Mouse (Mus musculus) lung, postnatal 0 days (tissue): ENCODE measurements at regions not wholly inside any gene's neighbourhood (a gene's known extent, or its start where the extent isn't known, plus 50 kb on each side); places are given as distances from the start of the nearest gene placed in this dataset.

ENCODE experiments used
- ATAC-seq: fragments of 200-750 bp; cut with Nextera tagmentation; 2 replicates; pipeline ENCODE4 v1.8.0; 2017; ENCODE audit warnings: moderate library complexity
- DNase-seq: peaks from one replicate; pipeline ENCODE4 v3.0.0-alpha.2; 2016; ENCODE audit warnings: low spot score
- H3K27ac ChIP-seq: fragments of 300-500 bp; sonication (generic); 2 replicates; pipeline ENCODE4 v1.5.1; 2014; ENCODE audit warnings: antibody characterized with exemption, mild to moderate bottlenecking, low read length, mixed read lengths
- H3K27me3 ChIP-seq: fragments of 300-500 bp; sonication (generic); replicated peaks from 2 replicates; pipeline ENCODE4 v1.6.1; 2014; ENCODE audit warnings: low read length, mixed read lengths; ENCODE audit not compliant: insufficient read depth
- H3K36me3 ChIP-seq: fragments of 300-500 bp; sonication (generic); 2 replicates; pipeline ENCODE4 v1.6.1; 2014; ENCODE audit warnings: low read length, mixed read lengths; ENCODE audit not compliant: insufficient read depth
- H3K4me1 ChIP-seq: fragments of 300-500 bp; sonication (generic); 2 replicates; pipeline ENCODE4 v1.6.1; 2014; ENCODE audit warnings: antibody characterized with exemption, low read depth, low read length, mixed read lengths; ENCODE audit not compliant: insufficient read depth
- H3K4me2 ChIP-seq: fragments of 300-500 bp; sonication (generic); replicated peaks from 2 replicates; pipeline ENCODE4 v1.6.1; 2014; ENCODE audit warnings: low read depth, mild to moderate bottlenecking, low read length, moderate library complexity, mixed read lengths
- H3K4me3 ChIP-seq: fragments of 300-500 bp; sonication (generic); 2 replicates; pipeline ENCODE4 v1.5.1; 2014; ENCODE audit warnings: low read depth, low read length
- H3K9ac ChIP-seq: fragments of 300-500 bp; sonication (generic); replicated peaks from 2 replicates; pipeline ENCODE4 v1.6.1; 2014; ENCODE audit warnings: low read depth, mild to moderate bottlenecking
- H3K9me3 ChIP-seq: fragments of 300-500 bp; sonication (generic); 2 replicates; pipeline ENCODE4 v1.6.1; 2016; ENCODE audit warnings: low read length, mixed read lengths
- CTCF ChIP-seq: IDR thresholded peaks from 2 replicates; pipeline ENCODE4 v1.5.1; 2016; ENCODE audit warnings: antibody characterized with exemption, mild to moderate bottlenecking
- EP300 ChIP-seq: IDR thresholded peaks from 2 replicates; pipeline ENCODE4 v1.6.1; 2016; ENCODE audit warnings: antibody characterized with exemption, mild to moderate bottlenecking, control low read depth
- WGBS: fragments of 180-500 bp; shearing (Covaris S2); extraction: QIAGEN DNeasy Blood & Tissue Kit; methylation state at CpG from one replicate; pipeline ENCODE4 v1.1.7; 2014; 5-methylcytosine and 5-hydroxymethylcytosine counted together

- H3K36me3 ChIP-seq, result no peaks in the 10 kb centered on the region
- no peaks in the 10 kb centered on the region for H3K27me3 ChIP-seq
- TF ChIP-seq EP300 (no peak), CTCF (no peak)
- no peak overlapping the region for H3K9ac ChIP-seq
- no peak for ATAC-seq
- H3K9me3 ChIP-seq, result no peaks in the 10 kb centered on the region
- no peak for DNase-seq
- WGBS, result 76% methylated on average over 4 of the region's 4 CpGs
- H3K27ac ChIP-seq, result no peak overlapping the region
- no peaks in the 10 kb centered on the region for H3K4me1 ChIP-seq
- H3K4me3 ChIP-seq, result no peak overlapping the region
- no peak overlapping the region for H3K4me2 ChIP-seq
Observed at GRCm38 (mm10) chr10:53165036-53165435, 172.4 kb upstream of the Pln start.

DNA sequence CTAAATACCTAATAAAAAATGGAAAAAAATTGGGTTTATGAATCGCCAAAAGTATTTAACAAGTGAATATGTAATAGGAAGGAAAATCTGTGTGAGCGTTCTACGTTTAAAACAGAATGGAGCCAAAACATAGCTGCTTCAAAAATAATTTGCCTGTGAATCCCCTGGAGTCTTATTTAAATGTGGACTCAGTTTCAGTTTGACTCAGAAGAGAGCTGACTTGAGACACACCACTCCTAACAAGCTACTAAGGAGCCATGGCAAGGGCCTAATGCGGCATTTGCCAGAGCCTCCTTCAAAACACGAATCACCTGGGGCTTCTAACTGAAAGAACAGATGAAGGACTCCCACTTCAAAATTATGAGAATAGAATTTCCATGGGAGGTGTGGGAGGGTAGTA lies 169.7 kb upstream of the Pln start:
- Histone ChIP-seq H3K36me3 (no peaks in the 10 kb centered on the region), H3K9me3 (no peaks in the 10 kb centered on the region), H3K9ac (no peak overlapping the region), H3K4me1 (no peaks in the 10 kb centered on the region), H3K27ac (no peak overlapping the region), H3K4me3 (no peak overlapping the region), H3K27me3 (no peaks in the 10 kb centered on the region), H3K4me2 (no peak overlapping the region)
- TF ChIP-seq CTCF (no peak), EP300 (no peak)
- ATAC-seq (no peak), DNase-seq (no peak)
- WGBS, result 87% methylated on average over 5 of the region's 5 CpGs

DNA sequence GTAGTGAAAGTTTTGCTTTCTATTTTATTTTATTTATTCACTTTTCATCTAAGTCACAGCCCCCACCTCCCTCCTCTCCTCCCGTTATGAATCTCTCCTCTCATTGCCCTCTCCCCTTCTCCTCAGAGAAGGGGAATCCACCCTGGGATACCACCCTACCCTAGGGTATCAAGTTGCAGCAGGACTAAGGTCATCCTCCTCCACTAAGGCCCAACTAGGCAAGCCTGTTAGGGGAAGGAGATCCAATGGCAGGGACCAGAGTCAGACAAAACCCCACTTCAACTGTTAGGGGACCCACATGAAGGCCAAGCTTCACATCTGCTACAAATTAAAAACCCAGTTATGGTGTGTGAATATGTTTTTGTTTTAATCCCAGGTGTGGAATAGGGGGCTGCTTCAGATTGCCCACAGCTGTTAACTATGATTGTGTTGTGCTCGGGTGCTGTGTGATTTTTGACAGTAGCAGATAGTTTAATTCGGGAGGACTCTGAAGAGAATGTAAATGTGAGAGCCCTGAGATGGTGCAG lies 163.4 kb upstream of the Pln start:
- no peak for DNase-seq
- no peaks in the 10 kb centered on the region for H3K4me1 ChIP-seq
- 47% methylated on average over 3 of the region's 3 CpGs for WGBS

GRCm38 (mm10) chr10:53175946-53176345 lies 161.5 kb upstream of the Pln start:
- DNase-seq (no peak), ATAC-seq (no peak)
- no peak for TF ChIP-seq CTCF
- TF ChIP-seq EP300, result no peak
- Histone ChIP-seq H3K27me3 (no peaks in the 10 kb centered on the region), H3K9ac (no peak overlapping the region), H3K4me1 (0 out of 2 replicates have a peak, but pooled peaks cover 3% of the 10 kb centered on the region), H3K9me3 (no peaks in the 10 kb centered on the region), H3K4me3 (no peak overlapping the region), H3K36me3 (no peaks in the 10 kb centered on the region), H3K27ac (no peak overlapping the region), H3K4me2 (no peak overlapping the region)
- whole genome bisulfite sequencing, result 77% methylated on average over 2 of the region's 2 CpGs

More for the DNA sequence above, 163.4 kb upstream of the Pln start:
- H3K27me3 ChIP-seq, result no peaks in the 10 kb centered on the region
- no peaks in the 10 kb centered on the region for H3K36me3 ChIP-seq
- no peak for TF ChIP-seq EP300
- no peak for TF ChIP-seq CTCF
- no peak overlapping the region for H3K9ac ChIP-seq
- no peak overlapping the region for H3K27ac ChIP-seq
- H3K4me3 ChIP-seq, result no peak overlapping the region
- H3K4me2 ChIP-seq, result no peak overlapping the region
- no peaks in the 10 kb centered on the region for H3K9me3 ChIP-seq
- no peak for ATAC-seq

DNA sequence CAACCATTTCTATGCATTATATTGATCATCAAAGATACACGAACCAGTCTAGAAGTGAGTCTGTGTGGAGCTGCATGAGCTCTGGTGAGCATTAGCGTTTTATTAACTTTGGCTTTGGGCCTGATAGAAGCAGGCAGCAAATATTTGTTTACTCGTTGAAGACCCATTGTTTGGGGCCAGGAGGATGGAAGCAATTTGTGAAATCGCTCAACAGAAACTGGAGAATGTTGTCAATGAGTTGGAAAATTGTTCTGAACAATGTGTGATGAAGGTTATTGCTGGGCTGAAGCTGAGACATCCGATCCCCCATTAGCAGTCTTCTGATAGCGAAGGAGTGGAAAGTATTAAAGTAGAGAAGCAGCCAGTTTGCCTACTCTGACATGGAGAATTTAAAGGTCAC lies 158.9 kb upstream of the Pln start:
- H3K9me3 ChIP-seq, result no peaks in the 10 kb centered on the region
- 49% methylated on average over 6 of the region's 6 CpGs for WGBS

DNA sequence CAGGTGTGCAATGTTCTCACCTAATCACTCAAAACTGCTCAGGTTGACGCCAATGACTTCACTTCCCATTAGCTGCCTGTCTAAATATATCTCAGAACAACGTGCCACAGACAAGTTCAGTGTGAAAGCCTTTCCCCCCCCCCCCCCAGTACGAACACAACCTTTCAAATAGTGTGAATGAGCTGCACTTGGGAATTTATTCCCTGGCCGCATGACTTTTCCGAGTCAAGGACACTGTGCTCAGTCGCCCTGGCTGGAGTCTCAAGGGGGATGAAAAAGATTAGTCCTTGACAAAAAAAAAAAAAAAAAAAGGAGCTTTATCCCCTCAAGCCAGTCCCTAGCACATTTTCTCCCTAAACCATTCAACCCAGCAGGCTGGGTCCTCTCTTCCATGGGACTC lies 158.4 kb upstream of the Pln start:
- Histone ChIP-seq H3K9ac (no peak overlapping the region), H3K9me3 (no peaks in the 10 kb centered on the region), H3K4me2 (no peak overlapping the region), H3K27me3 (no peaks in the 10 kb centered on the region), H3K27ac (no peak overlapping the region), H3K4me3 (no peak overlapping the region), H3K4me1 (0 out of 2 replicates have a peak, but pooled peaks cover 3% of the 10 kb centered on the region), H3K36me3 (no peaks in the 10 kb centered on the region)
- no peak for ATAC-seq
- TF ChIP-seq CTCF (no peak), EP300 (no peak)
- DNase-seq, result no peak
- WGBS, result 38% methylated on average over 6 of the region's 6 CpGs

More for the DNA sequence above, 158.9 kb upstream of the Pln start:
- ATAC-seq (no peak), DNase-seq (no peak)
- 0 out of 2 replicates have a peak, but pooled peaks cover 3% of the 10 kb centered on the region for H3K4me1 ChIP-seq
- TF ChIP-seq CTCF, result no peak
- no peak for TF ChIP-seq EP300
- no peak overlapping the region for H3K4me2 ChIP-seq
- H3K27ac ChIP-seq, result no peak overlapping the region
- no peak overlapping the region for H3K4me3 ChIP-seq
- no peak overlapping the region for H3K9ac ChIP-seq
- H3K36me3 ChIP-seq, result no peaks in the 10 kb centered on the region
- no peaks in the 10 kb centered on the region for H3K27me3 ChIP-seq

GRCm38 (mm10) chr10:53180751-53181151 lies 156.7 kb upstream of the Pln start:
- H3K27me3 ChIP-seq, result no peaks in the 10 kb centered on the region
- no peak overlapping the region for H3K9ac ChIP-seq
- 15% methylated on average over 11 of the region's 11 CpGs for whole genome bisulfite sequencing
- 0 out of 2 replicates have a peak, but pooled peaks cover 3% of the 10 kb centered on the region for H3K4me1 ChIP-seq
- H3K4me3 ChIP-seq, result no peak overlapping the region; the same call in 1 of the 2 replicates
- no peak overlapping the region for H3K27ac ChIP-seq
- ATAC-seq (no peak), DNase-seq (peak; percentile 27)
- TF ChIP-seq CTCF, result no peak
- no peak for TF ChIP-seq EP300
- H3K4me2 ChIP-seq, result peak overlapping the region; percentile 25
- no peaks in the 10 kb centered on the region for H3K9me3 ChIP-seq
- no peaks in the 10 kb centered on the region for H3K36me3 ChIP-seq
